Mouse (Mus musculus): ENCODE measurements around the gene E2f1. TPM values are rescaled to one million over a fixed set of nuclear protein-coding genes. Genes with fewer than 3 reads are reported as not detected.

E2f1 gene
- total RNA-seq (2021) = 1 to 10 TPM; 2.2 to 4.3 TPM
- long read RNA-seq, experiment 1, transcript E2f1-202 (7 exons, 2,732 nt) = major isoform, 12 of 15 reads
- long read RNA-seq, experiment 1, partial matches to known transcripts = 0 of 15 reads
- long read RNA-seq, experiment 1, other reads (novel, unspliced or antisense) = 0 of 15 reads
- long read RNA-seq, experiment 2, transcript E2f1-202 (7 exons, 2,732 nt) = major isoform, 15 of 19 reads
- long read RNA-seq, experiment 2, partial matches to known transcripts = 1 of 19 reads
- long read RNA-seq, experiment 2, other reads (novel, unspliced or antisense) = 0 of 19 reads

GRCm38 (mm10) chr2:154569836-154570286 is at the start of gene E2f1:
E2f1 (minus strand) TSS chr2:154569892.
- DNase-seq = peak; percentile 96
- intact Hi-C loops (cut with DNase I) = loop anchor here (2.0 kb wide), 1 partner anchor 43 kb away; the partner anchor contains the start of genes 4930519P11Rik and Zfp341

GRCm38 (mm10) chr2:154617061-154617460 is 47.4 kb upstream of the E2f1 start:
- intact Hi-C loops (cut with DNase I) = no loop called here
- DNase-seq = no peak

- intact Hi-C loops (cut with DNase I) = no loop called here
- no peak for DNase-seq
Observed at GRCm38 (mm10) chr2:154615674-154616073, 46.0 kb upstream of the E2f1 start.

- no peak for DNase-seq
- intact Hi-C loops (cut with DNase I) = loop anchor here (5.0 kb wide), 1 partner anchor 198 kb away; no protein-coding TSS in a partner anchor
Observed at GRCm38 (mm10) chr2:154614841-154615576, 45.3 kb upstream of the E2f1 start.

GRCm38 (mm10) chr2:154613118-154614115 is 43.7 kb upstream of the E2f1 start, which contains the start of the genes Zfp341 and 4930519P11Rik:
Zfp341 (plus strand) TSS chr2:154613297.
4930519P11Rik (minus strand) TSS chr2:154613437.
- intact Hi-C loops (cut with DNase I) = loop anchor here (2.0 to 5.0 kb wide), 2 partner anchors 45 to 196 kb away; partner anchors contain the start of gene E2f1
- peak; percentile 93 to 94 for DNase-seq

GRCm38 (mm10) chr2:154609050-154609767 is 39.5 kb upstream of the E2f1 start:
- DNase-seq = no peak
- intact Hi-C loops (cut with DNase I) = loop anchor here (1.0 to 5.0 kb wide), 2 partner anchors 13 to 52 kb away; partner anchors contain the start of gene Necab3

- DNase-seq = no peak
- intact Hi-C loops (cut with DNase I) = loop anchor here (5.0 kb wide), 1 partner anchor 50 kb away; the partner anchor contains the start of gene Necab3
Observed at GRCm38 (mm10) chr2:154606965-154607364, 37.3 kb upstream of the E2f1 start.

- DNase-seq = no peak
- intact Hi-C loops (cut with DNase I) = no loop called here
Observed at GRCm38 (mm10) chr2:154604156-154604555, 34.5 kb upstream of the E2f1 start.

- intact Hi-C loops (cut with DNase I) = no loop called here
- DNase-seq = peak; percentile 98 to 99
Observed at GRCm38 (mm10) chr2:154603638-154604153, 34.0 kb upstream of the E2f1 start, which contains the start of gene Pxmp4. Pxmp4 (minus strand) TSS chr2:154603708.

GRCm38 (mm10) chr2:154603007-154603637 is 33.4 kb upstream of the E2f1 start:
- DNase-seq = no peak
- intact Hi-C loops (cut with DNase I) = no loop called here

- DNase-seq = no peak
- intact Hi-C loops (cut with DNase I) = no loop called here
Observed at GRCm38 (mm10) chr2:154601324-154601723, 31.6 kb upstream of the E2f1 start.

- intact Hi-C loops (cut with DNase I) = no loop called here
- no peak for DNase-seq
Observed at GRCm38 (mm10) chr2:154600586-154600985, 30.9 kb upstream of the E2f1 start.

GRCm38 (mm10) chr2:154597399-154597798 is 27.7 kb upstream of the E2f1 start:
- intact Hi-C loops (cut with DNase I) = no loop called here
- DNase-seq = no peak

- no peak for DNase-seq
Observed at GRCm38 (mm10) chr2:154595775-154596174, 26.1 kb upstream of the E2f1 start.

GRCm38 (mm10) chr2:154593025-154593424 is 23.3 kb upstream of the E2f1 start:
- peak; percentile 27 to 46 for DNase-seq
- intact Hi-C loops (cut with DNase I) = no loop called here

More at GRCm38 (mm10) chr2:154595775-154596174, 26.1 kb upstream of the E2f1 start:
- intact Hi-C loops (cut with DNase I) = loop anchor here (1.0 kb wide), 1 partner anchor 14 kb away; no protein-coding TSS in a partner anchor

GRCm38 (mm10) chr2:154591239-154591638 is 21.5 kb upstream of the E2f1 start:
- no peak for DNase-seq
- intact Hi-C loops (cut with DNase I) = no loop called here

GRCm38 (mm10) chr2:154589051-154589450 is 19.4 kb upstream of the E2f1 start:
- DNase-seq = no peak
- intact Hi-C loops (cut with DNase I) = no loop called here

GRCm38 (mm10) chr2:154586405-154586804 is 16.7 kb upstream of the E2f1 start:
- intact Hi-C loops (cut with DNase I) = no loop called here
- DNase-seq = peak in 1 of 2 experiments; percentile 59
